Mouse (Mus musculus) limb, embryonic 14.5 days (tissue): ENCODE measurements around the gene Hdac9. TPM values are rescaled to one million over a fixed set of nuclear protein-coding genes. Genes with fewer than 3 reads are reported as not detected.
"Not testable (repeated sequence)": the region's sequence is repeated elsewhere in the genome, so short reads cannot be mapped to it uniquely, and the experiment has no call there.

ENCODE experiments used
- ATAC-seq: fragments of 200-750 bp; cut with Nextera tagmentation; 2 replicates; pipeline ENCODE4 v1.8.0; 2017; ENCODE audit warnings: low read depth, moderate number of reproducible peaks, moderate TSS enrichment; ENCODE audit not compliant: low FRiP score
- DNase-seq: peaks from one replicate; pipeline ENCODE4 v3.0.0-alpha.2; 2015; ENCODE audit warnings: low spot score
- H3K27ac ChIP-seq: fragments of 300-500 bp; sonication (generic); replicated peaks from 2 replicates; pipeline ENCODE4 v1.5.1; 2014; ENCODE audit warnings: low read depth, mild to moderate bottlenecking, low read length, moderate library complexity, mixed read lengths
- H3K27me3 ChIP-seq: fragments of 300-500 bp; sonication (generic); 2 replicates; pipeline ENCODE4 v1.6.1; 2014; ENCODE audit warnings: low read length, mixed read lengths; ENCODE audit not compliant: control insufficient read depth, insufficient read depth
- H3K36me3 ChIP-seq: fragments of 300-500 bp; sonication (generic); 2 replicates; pipeline ENCODE4 v1.6.1; 2014; ENCODE audit warnings: mild to moderate bottlenecking, low read length, moderate library complexity, mixed read lengths; ENCODE audit not compliant: control insufficient read depth, insufficient read depth
- H3K4me1 ChIP-seq: fragments of 300-500 bp; sonication (generic); 2 replicates; pipeline ENCODE4 v1.6.1; 2014; ENCODE audit warnings: antibody characterized with exemption, low read length, mixed read lengths; ENCODE audit not compliant: control insufficient read depth, insufficient read depth
- H3K4me2 ChIP-seq: fragments of 300-500 bp; sonication (generic); replicated peaks from 2 replicates; pipeline ENCODE4 v1.6.1; 2014; ENCODE audit warnings: low read depth, mild to moderate bottlenecking, low read length, moderate library complexity; ENCODE audit not compliant: severe bottlenecking
- H3K4me3 ChIP-seq: fragments of 300-500 bp; sonication (generic); replicated peaks from 2 replicates; pipeline ENCODE4 v1.5.1; 2014; ENCODE audit warnings: low read length
- H3K9ac ChIP-seq: fragments of 300-500 bp; sonication (generic); 2 replicates; pipeline ENCODE4 v1.6.1; 2014; ENCODE audit warnings: mild to moderate bottlenecking, low read depth, low read length, moderate library complexity; ENCODE audit not compliant: severe bottlenecking
- H3K9me3 ChIP-seq: fragments of 300-500 bp; sonication (generic); 2 replicates; pipeline ENCODE4 v1.6.1; 2016; ENCODE audit warnings: low read length; ENCODE audit not compliant: control insufficient read depth
- POLR2A ChIP-seq: fragments of 200-500 bp; IDR thresholded peaks from 2 replicates; pipeline ENCODE4 v1.8.0; 2012; ENCODE audit warnings: inconsistent platforms, mild to moderate bottlenecking, moderate library complexity, borderline replicate concordance; ENCODE audit not compliant: insufficient read depth, insufficient read length; ENCODE audit errors: extremely low read depth
- WGBS: fragments of 180-500 bp; shearing (Covaris S2); extraction: QIAGEN DNeasy Blood & Tissue Kit; methylation state at CpG from one replicate; pipeline ENCODE4 v1.1.7; 2014; 5-methylcytosine and 5-hydroxymethylcytosine counted together
- polyA plus RNA-seq, 2 experiments: library from polyadenylated mRNA; depleted of rRNA in 1 of 2; stranded (reverse) in 1 of 2; unstranded in 1 of 2; fragments of >200 nt; fragmentation: Nextera tagmentation in 1 of 2; extraction: Ambion mirVana in 1 of 2; gene quantifications; 2 replicates each; pipeline versions ENCODE4 v1.2.1 to v1.2.3; 2012 to 2014

Hdac9 gene
- polyA plus RNA-seq, 2 experiments: 7.8 to 9.7 TPM

- TF ChIP-seq POLR2A: no peak
- Histone ChIP-seq H3K4me3 (no peak overlapping the region), H3K9me3 (no peaks in the 10 kb centered on the region), H3K27me3 (no peaks in the 10 kb centered on the region), H3K36me3 (no peaks in the 10 kb centered on the region), H3K27ac (no peak overlapping the region), H3K4me2 (no peak overlapping the region), H3K9ac (no peak overlapping the region), H3K4me1 (no peaks in the 10 kb centered on the region)
- no peak for ATAC-seq
- WGBS: 91% methylated on average over 5 of the region's 5 CpGs
- DNase-seq: no peak
These were observed 464.3 kb downstream of the Hdac9 start for GRCm38 (mm10) chr12:34452643-34453042.

- Histone ChIP-seq H3K27me3 (no peaks in the 10 kb centered on the region), H3K9ac (no peak overlapping the region), H3K4me1 (no peaks in the 10 kb centered on the region), H3K36me3 (no peaks in the 10 kb centered on the region), H3K4me3 (no peak overlapping the region), H3K9me3 (no peaks in the 10 kb centered on the region), H3K4me2 (no peak overlapping the region), H3K27ac (no peak overlapping the region)
- DNase-seq (no peak), ATAC-seq (no peak)
- no peak for TF ChIP-seq POLR2A
- WGBS: 60% methylated on average over 2 of the region's 2 CpGs
These were observed 465.7 kb downstream of the Hdac9 start for GRCm38 (mm10) chr12:34451198-34451597.

GRCm38 (mm10) chr12:34444724-34445123 lies 472.2 kb downstream of the Hdac9 start:
- not testable (repeated sequence) for H3K27ac ChIP-seq, H3K9ac ChIP-seq, H3K4me3 ChIP-seq, H3K4me1 ChIP-seq, H3K9me3 ChIP-seq, H3K27me3 ChIP-seq, ATAC-seq, H3K4me2 ChIP-seq, DNase-seq, H3K36me3 ChIP-seq
- 100% methylated on average over 1 of the region's 1 CpGs for WGBS

GRCm38 (mm10) chr12:34440930-34441329 lies 476.0 kb downstream of the Hdac9 start:
- H3K4me1 ChIP-seq: no peaks in the 10 kb centered on the region
- no peaks in the 10 kb centered on the region for H3K27me3 ChIP-seq
- WGBS: 81% methylated on average over 8 of the region's 8 CpGs
- H3K36me3 ChIP-seq: no peaks in the 10 kb centered on the region
- no peaks in the 10 kb centered on the region for H3K9me3 ChIP-seq
- H3K27ac ChIP-seq: no peak overlapping the region
- H3K4me3 ChIP-seq: no peak overlapping the region
- no peak overlapping the region for H3K9ac ChIP-seq
- no peak for TF ChIP-seq POLR2A
- DNase-seq (no peak), ATAC-seq (no peak)
- H3K4me2 ChIP-seq: no peak overlapping the region

- H3K9ac ChIP-seq: no peak overlapping the region
- H3K4me2 ChIP-seq: no peak overlapping the region
- WGBS: 56% methylated on average over 6 of the region's 6 CpGs
- ATAC-seq: no peak
- no peaks in the 10 kb centered on the region for H3K9me3 ChIP-seq
- no peak overlapping the region for H3K27ac ChIP-seq
- no peaks in the 10 kb centered on the region for H3K36me3 ChIP-seq
- 0 out of 2 replicates have a peak, but pooled peaks cover 2% of the 10 kb centered on the region for H3K4me1 ChIP-seq
- TF ChIP-seq POLR2A: no peak
- no peaks in the 10 kb centered on the region for H3K27me3 ChIP-seq
- DNase-seq: no peak
- H3K4me3 ChIP-seq: no peak overlapping the region
These were observed 484.0 kb downstream of the Hdac9 start for GRCm38 (mm10) chr12:34432919-34433318.

- Histone ChIP-seq H3K27ac (no peak overlapping the region), H3K9ac (no peak overlapping the region), H3K9me3 (no peaks in the 10 kb centered on the region), H3K36me3 (no peaks in the 10 kb centered on the region), H3K27me3 (no peaks in the 10 kb centered on the region), H3K4me3 (no peak overlapping the region), H3K4me1 (0 out of 2 replicates have a peak, but pooled peaks cover 2% of the 10 kb centered on the region), H3K4me2 (no peak overlapping the region)
- TF ChIP-seq POLR2A: no peak
- peak; percentile 83 for DNase-seq
- ATAC-seq: peak; percentile 79; the same call in 1 of the 2 replicates
- 36% methylated on average over 5 of the region's 5 CpGs for WGBS
These were observed 484.4 kb downstream of the Hdac9 start for GRCm38 (mm10) chr12:34432461-34432860.
